Mouse (Mus musculus): Measurements from ENCODE around the gene Grb10.

DNA sequence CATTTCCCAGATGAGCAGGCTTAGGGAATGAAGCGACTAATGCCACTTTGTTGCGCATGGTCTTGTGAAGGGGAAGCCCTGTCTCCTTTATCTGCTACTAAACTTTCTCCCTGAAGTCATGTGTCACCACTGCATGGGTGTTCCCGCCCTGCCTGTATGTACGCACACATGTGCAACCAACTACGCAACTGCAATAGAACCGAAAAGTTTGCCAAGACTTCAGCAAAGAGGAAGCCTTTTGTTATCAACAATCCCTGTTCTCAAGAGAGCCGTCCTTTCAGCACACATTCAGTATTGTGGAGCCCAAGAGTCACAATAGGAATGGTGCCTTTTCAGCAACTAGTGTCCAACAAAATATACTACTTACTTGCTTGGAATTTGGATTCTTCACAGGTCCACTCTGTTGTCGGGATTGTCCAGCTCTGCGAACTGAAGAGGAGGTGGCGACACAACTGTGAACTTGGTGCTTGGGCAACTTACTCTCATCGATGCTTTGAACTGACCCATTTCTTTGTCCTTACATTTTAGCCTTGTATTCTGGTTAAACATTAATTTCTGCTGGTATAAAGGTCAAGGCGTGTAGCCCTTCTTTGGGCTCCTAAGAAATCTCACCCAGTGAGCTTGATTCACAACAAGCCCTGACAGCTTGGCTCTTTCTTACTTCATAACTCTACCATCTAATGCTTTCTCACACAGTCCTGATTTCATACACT, 140.7 kb downstream of the Grb10 start, which contains the start of gene Ddc:
- no peak for TF ChIP-seq CTCF (conservative IDR thresholded peaks at IDR 0.05; ENCODE audit: insufficient read depth, insufficient read length, low read depth, low read length)
- no peak for TF ChIP-seq POLR2A (IDR thresholded peaks at IDR 0.05; ENCODE audit: low read depth, low read length)

Measured in kidney, adult 2 months (tissue).